Mouse (Mus musculus) heart, postnatal 4 days (tissue): ENCODE data around the gene Tns1. TPM values are rescaled to one million over a fixed set of nuclear protein-coding genes. Genes with fewer than 3 reads are reported as not detected.

Experiments
- DNase-seq: peaks from one replicate; pipeline ENCODE4 v3.0.0; 2021
- total RNA-seq, 2 experiments: library from RNA; stranded (reverse); gene quantifications; 2 replicates each; pipeline ENCODE4 v1.2.3; 2021

Tns1 gene
- total RNA-seq, 2 experiments from 2014 or later, result 463 to 468 TPM

GRCm38 (mm10) chr1:73954614-73955013, 169.6 kb downstream of the Tns1 start:
- DNase-seq, result peak; percentile 68

- no peak for DNase-seq
Measured at GRCm38 (mm10) chr1:73954015-73954408, 170.2 kb downstream of the Tns1 start.

- DNase-seq, result no peak
Measured at GRCm38 (mm10) chr1:73953317-73954014, 170.8 kb downstream of the Tns1 start.

- DNase-seq, result no peak
Measured at GRCm38 (mm10) chr1:73952598-73952997, 171.7 kb downstream of the Tns1 start.

GRCm38 (mm10) chr1:73951178-73951577, 173.1 kb downstream of the Tns1 start:
- no peak for DNase-seq

- DNase-seq, result peak; percentile 76
Measured at GRCm38 (mm10) chr1:73948757-73949156, 175.5 kb downstream of the Tns1 start.

- DNase-seq, result no peak
Measured at GRCm38 (mm10) chr1:73947525-73948304, 176.5 kb downstream of the Tns1 start.

GRCm38 (mm10) chr1:73946701-73947100, 177.5 kb downstream of the Tns1 start:
- no peak for DNase-seq

- DNase-seq, result no peak
Measured at GRCm38 (mm10) chr1:73944393-73944792, 179.9 kb downstream of the Tns1 start.

- DNase-seq, result peak; percentile 88
Measured at GRCm38 (mm10) chr1:73943667-73944289, 180.5 kb downstream of the Tns1 start.

GRCm38 (mm10) chr1:73943255-73943654, 181.0 kb downstream of the Tns1 start:
- DNase-seq, result no peak

GRCm38 (mm10) chr1:73942243-73942642, 182.0 kb downstream of the Tns1 start:
- peak; percentile 80 for DNase-seq

GRCm38 (mm10) chr1:73941697-73942096, 182.6 kb downstream of the Tns1 start:
- no peak for DNase-seq

GRCm38 (mm10) chr1:73940491-73941204, 183.6 kb downstream of the Tns1 start:
- DNase-seq, result no peak

GRCm38 (mm10) chr1:73938597-73938996, 185.7 kb downstream of the Tns1 start:
- no peak for DNase-seq

- no peak for DNase-seq
Measured at GRCm38 (mm10) chr1:73937805-73938204, 186.4 kb downstream of the Tns1 start.

- no peak for DNase-seq
Measured at GRCm38 (mm10) chr1:73936537-73936936, 187.7 kb downstream of the Tns1 start.

- DNase-seq, result no peak
Measured at GRCm38 (mm10) chr1:73935442-73936080, 188.7 kb downstream of the Tns1 start.

GRCm38 (mm10) chr1:73933146-73933490, 191.1 kb downstream of the Tns1 start:
- no peak for DNase-seq

- peak; percentile 68 for DNase-seq
Measured at GRCm38 (mm10) chr1:73932421-73933145, 191.7 kb downstream of the Tns1 start.

- DNase-seq, result no peak
Measured at GRCm38 (mm10) chr1:73931851-73932250, 192.4 kb downstream of the Tns1 start.
